Mouse (Mus musculus) lung, adult 2 months (tissue): ENCODE data around the gene Ankrd9.

ENCODE experiments used
- CTCF ChIP-seq: fragments of 200-500 bp; IDR thresholded peaks from 2 replicates; pipeline ENCODE4 v1.5.1; 2011; ENCODE audit warnings: mild to moderate bottlenecking, low read length, control low read depth; ENCODE audit not compliant: insufficient read depth
- POLR2A ChIP-seq: fragments of 200-500 bp; IDR thresholded peaks from 2 replicates; pipeline ENCODE4 v1.6.1; 2011; ENCODE audit warnings: low read depth, mild to moderate bottlenecking, control low read depth, low read length, borderline replicate concordance; ENCODE audit errors: extremely low read depth

- TF ChIP-seq POLR2A (no peak), CTCF (no peak)
Observed at GRCm38 (mm10) chr12:110950151-110950550, 28.7 kb downstream of the Ankrd9 start.
